Mouse (Mus musculus) CH12.LX (cell line): ENCODE data around the gene Usp30. TPM values are rescaled to one million over a fixed set of nuclear protein-coding genes. Genes with fewer than 3 reads are reported as not detected.

ENCODE experiments used
- DNase-seq: peaks from one replicate; pipeline ENCODE4 v3.0.0-alpha.2; 2013; ENCODE audit errors: extremely low read depth
- H3K27ac ChIP-seq: 2 replicates; pipeline ENCODE4 v1.5.1; 2012; ENCODE audit warnings: low read depth, mild to moderate bottlenecking, control low read depth, moderate library complexity; ENCODE audit not compliant: insufficient read depth
- H3K27me3 ChIP-seq: replicated peaks from 2 replicates; pipeline ENCODE3; 2012; ENCODE audit warnings: inconsistent platforms
- H3K36me3 ChIP-seq, 2 experiments: replicated peaks in 1 of 2; 2 replicates each; pipeline versions ENCODE3 to v1.6.1; 2012; ENCODE audit warnings: inconsistent platforms in 1 of 2, low read length in 1 of 2, mild to moderate bottlenecking in 1 of 2, mixed read lengths in 1 of 2, moderate library complexity in 1 of 2; ENCODE audit not compliant: control insufficient read depth in 1 of 2, insufficient read depth in 1 of 2
- H3K4me1 ChIP-seq, 2 experiments: 2 replicates each; pipeline ENCODE4 v1.6.1; 2012; ENCODE audit warnings: inconsistent platforms in 1 of 2, moderate library complexity in 1 of 2; ENCODE audit not compliant: insufficient read depth in 2 of 2, control insufficient read depth in 1 of 2
- H3K4me2 ChIP-seq: 2 replicates; pipeline ENCODE4 v1.6.1; 2012; ENCODE audit warnings: low read depth, mild to moderate bottlenecking, control low read depth; ENCODE audit not compliant: poor library complexity, insufficient read depth, severe bottlenecking
- H3K4me3 ChIP-seq, 3 experiments: fragments of 150-350 bp in 1 of 3; sonication (generic) in 1 of 3; replicated peaks in 1 of 3; 2 replicates each; pipeline versions ENCODE3 to v1.5.1; 2011 to 2012; ENCODE audit warnings: low read depth in 2 of 3, low read length in 2 of 3, mild to moderate bottlenecking in 2 of 3, moderate library complexity in 2 of 3, control low read depth in 1 of 3, improper control_type of control experiment in 1 of 3, inconsistent platforms in 1 of 3, mixed read lengths in 1 of 3; ENCODE audit not compliant: poor library complexity in 1 of 3
- H3K79me2 ChIP-seq: replicated peaks from 2 replicates; pipeline ENCODE4 v1.6.1; 2012; ENCODE audit warnings: mild to moderate bottlenecking, moderate library complexity; ENCODE audit not compliant: control insufficient read depth, poor library complexity, insufficient read depth, severe bottlenecking; ENCODE audit errors: extremely low read depth
- H3K9ac ChIP-seq: 2 replicates; pipeline ENCODE4 v1.6.1; 2012; ENCODE audit warnings: low read depth, mild to moderate bottlenecking, control low read depth, moderate library complexity; ENCODE audit not compliant: insufficient read depth
- H3K9me3 ChIP-seq: replicated peaks from 2 replicates; pipeline ENCODE3; 2012; ENCODE audit warnings: low read length, inconsistent platforms, mixed read lengths
- BHLHE40 ChIP-seq: IDR thresholded peaks from 2 replicates; pipeline ENCODE4 v1.6.1; 2011; ENCODE audit warnings: mild to moderate bottlenecking, low read depth, low read length, improper control_type of control experiment
- CHD1 ChIP-seq: IDR thresholded peaks from 2 replicates; pipeline ENCODE4 v1.6.1; 2012; ENCODE audit warnings: low read depth, low read length, improper control_type of control experiment, inconsistent platforms
- CHD2 ChIP-seq: IDR thresholded peaks from 2 replicates; pipeline ENCODE4 v1.6.1; 2011; ENCODE audit warnings: low read length, improper control_type of control experiment
- E2F4 ChIP-seq: IDR thresholded peaks from 2 replicates; pipeline ENCODE4 v1.6.1; 2011; ENCODE audit warnings: low read depth, low read length, improper control_type of control experiment; ENCODE audit not compliant: insufficient replicate concordance
- ELF1 ChIP-seq: IDR thresholded peaks from 2 replicates; pipeline ENCODE4 v1.6.1; 2014; ENCODE audit warnings: low read depth, mild to moderate bottlenecking, inconsistent platforms, low read length, improper control_type of control experiment
- EP300 ChIP-seq: IDR thresholded peaks from 2 replicates; pipeline ENCODE4 v1.6.1; 2011; ENCODE audit warnings: low read length, improper control_type of control experiment
- ETS1 ChIP-seq: conservative IDR thresholded peaks from 2 replicates; pipeline ENCODE4 v1.6.1; 2012; ENCODE audit warnings: low read depth, mild to moderate bottlenecking, inconsistent platforms, low read length, improper control_type of control experiment, moderate library complexity
- GABPA ChIP-seq: IDR thresholded peaks from 2 replicates; pipeline ENCODE4 v1.6.1; 2012; ENCODE audit warnings: low read depth, low read length, improper control_type of control experiment, inconsistent platforms; ENCODE audit not compliant: insufficient replicate concordance
- JUN ChIP-seq: IDR thresholded peaks from 2 replicates; pipeline ENCODE4 v1.6.1; 2011; ENCODE audit warnings: low read depth, mild to moderate bottlenecking, low read length, improper control_type of control experiment, moderate library complexity; ENCODE audit not compliant: insufficient read depth
- MAZ ChIP-seq: IDR thresholded peaks from 2 replicates; pipeline ENCODE4 v1.6.1; 2012; ENCODE audit warnings: low read depth, mild to moderate bottlenecking, inconsistent platforms, low read length, improper control_type of control experiment, moderate library complexity
- MEF2A ChIP-seq: IDR thresholded peaks from 2 replicates; pipeline ENCODE4 v1.6.1; 2014; ENCODE audit warnings: low read depth, mild to moderate bottlenecking, inconsistent platforms, low read length, improper control_type of control experiment, borderline replicate concordance
- MXI1 ChIP-seq: IDR thresholded peaks from 2 replicates; pipeline ENCODE4 v1.6.1; 2011; ENCODE audit warnings: mild to moderate bottlenecking, low read depth, low read length, improper control_type of control experiment
- MYC ChIP-seq: IDR thresholded peaks from 2 replicates; pipeline ENCODE4 v1.6.1; 2011; ENCODE audit warnings: low read depth, mild to moderate bottlenecking, improper control_type of control experiment, low read length
- NELFE ChIP-seq: IDR thresholded peaks from 2 replicates; pipeline ENCODE4 v1.6.1; 2011; ENCODE audit warnings: low read depth, low read length, improper control_type of control experiment
- NRF1 ChIP-seq: IDR thresholded peaks from 2 replicates; pipeline ENCODE4 v1.6.1; 2014; ENCODE audit warnings: low read depth, mild to moderate bottlenecking, inconsistent platforms, low read length, improper control_type of control experiment, moderate library complexity
- POLR2A ChIP-seq: IDR thresholded peaks from 2 replicates; pipeline ENCODE4 v1.6.1; 2011; ENCODE audit warnings: low read depth, mild to moderate bottlenecking, improper control_type of control experiment, low read length
- RAD21 ChIP-seq: IDR thresholded peaks from 2 replicates; pipeline ENCODE4 v1.6.1; 2011; ENCODE audit warnings: low read depth, mild to moderate bottlenecking, low read length, improper control_type of control experiment, moderate library complexity
- RCOR1 ChIP-seq: conservative IDR thresholded peaks from 2 replicates; pipeline ENCODE4 v1.6.1; 2012; ENCODE audit warnings: low read depth, mild to moderate bottlenecking, inconsistent platforms, low read length, improper control_type of control experiment
- SIN3A ChIP-seq: IDR thresholded peaks from 2 replicates; pipeline ENCODE4 v1.6.1; 2012; ENCODE audit warnings: low read length, improper control_type of control experiment, inconsistent platforms
- USF2 ChIP-seq: conservative IDR thresholded peaks from 2 replicates; pipeline ENCODE4 v1.6.1; 2011; ENCODE audit warnings: low read depth, low read length, improper control_type of control experiment
- ZNF384 ChIP-seq: IDR thresholded peaks from 2 replicates; pipeline ENCODE4 v1.6.1; 2012; ENCODE audit warnings: low read depth, low read length, improper control_type of control experiment, inconsistent platforms
- dilution Hi-C: fragments of 300-500 bp; cut with MboI; formaldehyde crosslinking; loops from 2 replicates; pipeline ENCODE4 v1.14.3; 2020; ENCODE audit warnings: low sequenced_read_pairs; ENCODE audit not compliant: extremely low pct_unique_long_range_greater_than_20kb, extremely low pct_ligation_motif_present
- in situ Hi-C: fragments of 300-500 bp; cut with MboI; formaldehyde crosslinking; loops from 3 replicates; pipeline ENCODE4 v1.14.3; 2019; ENCODE audit warnings: low sequenced_read_pairs, low pct_ligation_motif_present, low pct_unique_long_range_greater_than_20kb, mixed read lengths
- polyA plus RNA-seq: library from polyadenylated mRNA; unstranded; fragments of >175 nt; gene quantifications from 2 replicates; pipeline ENCODE4 v1.2.1, GENCODE M21; 2012; ENCODE audit warnings: low read depth; ENCODE audit not compliant: insufficient read length
- total RNA-seq, 2 experiments: library from RNA; depleted of rRNA; stranded (reverse); fragments of 300-350 nt in 1 of 2; fragments of >200 nt in 1 of 2; gene quantifications; 2 replicates each; pipeline ENCODE4 v1.2.3; 2012 to 2014

Gene Usp30
- total and polyA plus RNA-seq, 3 experiments: 13.0 to 15.5 (median 14.5) TPM

GRCm38 (mm10) chr5:114155168-114155933, 90.1 kb downstream of the Usp30 start:
- Histone ChIP-seq H3K27me3 (no peaks in the 10 kb centered on the region), H3K9ac (no peak overlapping the region), H3K79me2 (no peaks in the 10 kb centered on the region), H3K4me2 (no peak overlapping the region), H3K9me3 (no peaks in the 10 kb centered on the region), H3K27ac (no peak overlapping the region)
- dilution Hi-C loops: no loop called here
- no peak for DNase-seq
- in situ Hi-C loops: no loop called here
- no peak for TF ChIP-seq POLR2A
- no peak for TF ChIP-seq RCOR1
- no peak for TF ChIP-seq BHLHE40
- TF ChIP-seq ZNF384: no peak
- TF ChIP-seq CHD2: no peak
- no peak for TF ChIP-seq SIN3A
- no peak for TF ChIP-seq GABPA
- TF ChIP-seq ELF1: no peak
- no peak for TF ChIP-seq RAD21
- TF ChIP-seq USF2: no peak
- TF ChIP-seq MXI1: no peak
- no peak for TF ChIP-seq CHD1
- no peak for TF ChIP-seq E2F4
- no peak for TF ChIP-seq NELFE
- no peak for TF ChIP-seq EP300
- no peak for TF ChIP-seq NRF1
- TF ChIP-seq ETS1: no peak
- TF ChIP-seq MAZ: no peak
- TF ChIP-seq, all 38 proteins: peak for 0
- Histone ChIP-seq H3K36me3 (no peaks in the 10 kb centered on the region), H3K4me3 (no peak overlapping the region), H3K4me1 (peaks cover 0 to 2% of the 10 kb centered on the region in 2 experiments; a peak in 1 of 4 replicates)

GRCm38 (mm10) chr5:114157236-114157635, 92.0 kb downstream of the Usp30 start:
- in situ Hi-C loops (no loop called here), dilution Hi-C loops (no loop called here)
- DNase-seq: no peak

More at GRCm38 (mm10) chr5:114157236-114157635, 92.0 kb downstream of the Usp30 start:
- Histone ChIP-seq H3K9ac (no peak overlapping the region), H3K4me1 (peaks cover 0 to 2% of the 10 kb centered on the region in 2 experiments; a peak in 1 of 4 replicates), H3K27ac (no peak overlapping the region), H3K36me3 (no peaks in the 10 kb centered on the region), H3K9me3 (no peaks in the 10 kb centered on the region), H3K4me2 (no peak overlapping the region), H3K79me2 (no peaks in the 10 kb centered on the region), H3K4me3 (no peak overlapping the region), H3K27me3 (no peaks in the 10 kb centered on the region)
- no peak for TF ChIP-seq CHD2
- TF ChIP-seq MEF2A: no peak
- TF ChIP-seq JUN: no peak
- no peak for TF ChIP-seq MYC
